Mouse (Mus musculus) intestine, embryonic 16.5 days (tissue): ENCODE results near the gene Xxylt1. TPM values are rescaled to one million over a fixed set of nuclear protein-coding genes. Genes with fewer than 3 reads are reported as not detected.

Experiments
- ATAC-seq: fragments of 200-750 bp; cut with Nextera tagmentation; 2 replicates; pipeline ENCODE4 v1.8.0; 2017; ENCODE audit warnings: moderate TSS enrichment, moderate library complexity
- H3K27ac ChIP-seq: fragments of 300-500 bp; sonication (generic); 2 replicates; pipeline ENCODE4 v1.5.1; 2014; ENCODE audit warnings: mild to moderate bottlenecking, low read length
- H3K27me3 ChIP-seq: fragments of 300-500 bp; sonication (generic); replicated peaks from 2 replicates; pipeline ENCODE4 v1.6.1; 2014; ENCODE audit warnings: low read length, control low read depth, mixed read lengths; ENCODE audit not compliant: control insufficient read depth, insufficient read depth
- H3K36me3 ChIP-seq: fragments of 300-500 bp; sonication (generic); 2 replicates; pipeline ENCODE4 v1.6.1; 2014; ENCODE audit warnings: low read length, control low read depth; ENCODE audit not compliant: control insufficient read depth, insufficient read depth
- H3K4me1 ChIP-seq: fragments of 300-500 bp; sonication (generic); 2 replicates; pipeline ENCODE4 v1.6.1; 2014; ENCODE audit warnings: low read length, control low read depth, mixed read lengths; ENCODE audit not compliant: control insufficient read depth, insufficient read depth
- H3K4me2 ChIP-seq: fragments of 300-500 bp; sonication (generic); 2 replicates; pipeline ENCODE4 v1.6.1; 2014; ENCODE audit warnings: low read depth, low read length, control low read depth
- H3K4me3 ChIP-seq: fragments of 300-500 bp; sonication (generic); 2 replicates; pipeline ENCODE4 v1.5.1; 2014; ENCODE audit warnings: mild to moderate bottlenecking, low read length
- H3K9ac ChIP-seq: fragments of 300-500 bp; sonication (generic); 2 replicates; pipeline ENCODE4 v1.6.1; 2014; ENCODE audit warnings: low read depth, low read length
- H3K9me3 ChIP-seq: fragments of 300-500 bp; sonication (generic); 2 replicates; pipeline ENCODE4 v1.6.1; 2016; ENCODE audit warnings: low read length, control low read depth; ENCODE audit not compliant: control insufficient read depth
- WGBS: fragments of 180-500 bp; shearing (Covaris S2); extraction: QIAGEN DNeasy Blood & Tissue Kit; methylation state at CpG from one replicate; pipeline ENCODE4 v1.1.7; 2014; 5-methylcytosine and 5-hydroxymethylcytosine counted together
- polyA plus RNA-seq: library from polyadenylated mRNA; unstranded; fragments of >200 nt; fragmentation: Nextera tagmentation; extraction: Ambion mirVana; gene quantifications from 2 replicates; pipeline ENCODE4 v1.2.1, GENCODE M21; 2015

The Xxylt1 gene
- polyA plus RNA-seq, 1 experiment from 2014 or later = 4.9 TPM

GRCm38 (mm10) chr16:31022287-31022686 lies 58.9 kb downstream of the Xxylt1 start:
- Histone ChIP-seq H3K27me3 (no peaks in the 10 kb centered on the region), H3K9ac (no peak overlapping the region), H3K4me1 (0 out of 2 replicates have a peak, but pooled peaks cover 7% of the 10 kb centered on the region), H3K9me3 (no peaks in the 10 kb centered on the region), H3K4me2 (no peak overlapping the region), H3K27ac (no peak overlapping the region), H3K4me3 (no peak overlapping the region), H3K36me3 (no peaks in the 10 kb centered on the region)
- WGBS = 65% methylated on average over 5 of the region's 5 CpGs
- ATAC-seq = no peak

DNA sequence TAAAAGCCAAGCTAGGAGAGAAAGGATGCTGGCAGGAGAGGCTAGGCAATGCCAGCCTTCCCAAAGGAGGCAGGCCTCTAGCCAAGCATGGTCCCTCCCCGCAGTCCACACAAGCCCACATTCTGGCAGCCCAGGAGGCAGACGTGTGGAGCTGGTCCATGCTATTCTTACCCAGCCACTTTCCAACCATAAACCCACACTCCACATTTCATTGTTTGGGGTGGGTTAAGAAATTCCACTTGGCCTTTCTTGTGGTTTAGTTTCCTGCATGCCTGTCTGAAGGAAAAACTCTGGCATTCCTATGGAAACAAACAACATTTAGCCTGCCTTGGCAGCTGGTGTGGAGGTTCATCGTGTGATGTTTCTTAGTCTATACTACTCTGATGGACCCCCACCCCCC lies 61.7 kb downstream of the Xxylt1 start:
- Histone ChIP-seq H3K4me1 (0 out of 2 replicates have a peak, but pooled peaks cover under 1% of the 10 kb centered on the region), H3K9me3 (no peaks in the 10 kb centered on the region), H3K4me3 (no peak overlapping the region), H3K27me3 (no peaks in the 10 kb centered on the region), H3K4me2 (no peak overlapping the region), H3K9ac (no peak overlapping the region), H3K36me3 (no peaks in the 10 kb centered on the region), H3K27ac (no peak overlapping the region)
- 62% methylated on average over 3 of the region's 3 CpGs for WGBS
- no peak for ATAC-seq

DNA sequence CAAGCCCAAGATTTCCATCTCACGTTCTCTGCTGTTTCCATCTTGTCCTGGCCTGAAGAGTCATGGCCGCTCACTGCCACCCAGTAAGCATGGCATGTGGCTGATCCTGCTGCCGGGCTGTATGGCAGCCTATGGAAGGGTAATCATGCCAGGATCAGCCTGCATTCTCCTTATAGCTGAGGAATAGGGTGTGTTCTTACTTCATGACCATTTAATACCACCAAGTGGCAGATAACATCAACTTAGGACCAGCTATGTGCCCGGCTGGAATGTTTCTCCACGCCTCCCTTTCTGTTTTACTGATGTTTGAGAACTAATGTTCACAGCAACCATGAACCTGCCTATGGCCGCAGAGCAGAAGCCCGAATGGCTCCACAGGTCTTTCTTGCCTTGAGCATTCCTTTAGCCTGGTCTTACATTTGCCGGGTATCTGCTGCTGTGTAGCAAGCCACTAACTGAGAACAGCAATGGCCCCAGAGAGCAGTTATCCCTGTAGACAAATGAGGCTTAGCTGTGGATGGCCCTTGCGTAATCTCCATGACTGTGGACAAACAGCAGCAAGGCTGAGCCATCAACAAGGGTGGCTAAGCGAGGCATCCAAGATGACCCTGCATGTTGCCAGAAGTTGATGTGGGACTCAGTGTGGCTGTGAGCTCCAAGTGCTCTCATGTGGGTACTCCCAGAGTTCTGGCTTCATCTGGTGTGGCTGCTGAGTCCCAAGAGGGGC lies 63.4 kb downstream of the Xxylt1 start:
- Histone ChIP-seq H3K27ac (no peak overlapping the region), H3K36me3 (no peaks in the 10 kb centered on the region), H3K27me3 (no peaks in the 10 kb centered on the region), H3K4me2 (no peak overlapping the region), H3K4me3 (no peak overlapping the region), H3K4me1 (no peaks in the 10 kb centered on the region), H3K9me3 (no peaks in the 10 kb centered on the region), H3K9ac (no peak overlapping the region)
- no peak for ATAC-seq
- WGBS = 92% methylated on average over 10 of the region's 10 CpGs

GRCm38 (mm10) chr16:31016669-31017068 lies 64.6 kb downstream of the Xxylt1 start:
- H3K9ac ChIP-seq = no peak overlapping the region
- WGBS = 78% methylated on average over 2 of the region's 2 CpGs
- H3K9me3 ChIP-seq = no peaks in the 10 kb centered on the region
- H3K36me3 ChIP-seq = no peaks in the 10 kb centered on the region
- H3K4me1 ChIP-seq = no peaks in the 10 kb centered on the region
- ATAC-seq = no peak
- no peak overlapping the region for H3K27ac ChIP-seq
- H3K4me2 ChIP-seq = no peak overlapping the region
- no peak overlapping the region for H3K4me3 ChIP-seq
- no peaks in the 10 kb centered on the region for H3K27me3 ChIP-seq

DNA sequence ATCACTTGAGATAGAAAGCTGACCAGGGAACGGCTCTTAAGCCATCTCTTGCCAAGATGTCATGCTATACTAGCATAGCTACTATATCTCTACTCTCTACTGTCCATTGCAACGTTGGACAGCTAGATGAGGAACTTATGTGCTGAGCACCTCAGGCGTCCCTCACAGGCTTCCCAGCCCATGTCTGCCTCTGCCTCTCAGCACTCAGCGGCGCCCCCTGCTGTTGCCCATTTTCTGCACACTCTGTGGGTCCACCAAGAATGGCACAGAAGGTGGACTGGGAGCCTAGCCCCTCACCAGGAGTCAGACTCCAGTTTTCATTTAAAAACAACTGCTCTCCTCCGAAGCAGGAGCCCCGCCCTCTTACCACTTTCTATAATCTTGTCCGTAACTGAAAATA lies 65.1 kb downstream of the Xxylt1 start:
- H3K36me3 ChIP-seq = no peaks in the 10 kb centered on the region
- H3K27me3 ChIP-seq = no peaks in the 10 kb centered on the region
- no peak overlapping the region for H3K27ac ChIP-seq
- no peak overlapping the region for H3K4me3 ChIP-seq
- 75% methylated on average over 8 of the region's 8 CpGs for WGBS
- H3K4me2 ChIP-seq = no peak overlapping the region
- no peaks in the 10 kb centered on the region for H3K4me1 ChIP-seq
- no peaks in the 10 kb centered on the region for H3K9me3 ChIP-seq
- ATAC-seq = no peak
- H3K9ac ChIP-seq = no peak overlapping the region

DNA sequence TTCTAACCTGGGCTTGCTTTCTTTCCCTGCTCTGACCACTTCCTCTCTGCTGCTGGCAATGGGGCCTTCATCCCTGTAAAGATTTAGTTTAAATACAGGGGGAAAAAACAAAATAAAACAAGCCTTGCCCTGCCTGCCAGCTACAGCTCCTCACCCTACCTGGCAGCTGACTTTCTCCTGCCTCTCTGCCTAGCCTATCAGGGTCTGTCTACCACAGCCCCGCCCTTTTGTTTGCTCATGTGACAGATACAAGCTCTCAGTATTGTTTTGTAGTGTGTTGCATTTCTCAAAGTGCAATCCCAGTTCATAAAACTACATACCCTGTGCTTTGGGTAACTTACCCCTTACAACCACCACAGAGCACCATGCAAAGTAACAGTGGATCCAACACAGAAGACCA lies 66.0 kb downstream of the Xxylt1 start:
- Histone ChIP-seq H3K4me2 (no peak overlapping the region), H3K4me1 (no peaks in the 10 kb centered on the region), H3K27ac (no peak overlapping the region), H3K27me3 (no peaks in the 10 kb centered on the region), H3K9ac (no peak overlapping the region), H3K9me3 (no peaks in the 10 kb centered on the region), H3K4me3 (no peak overlapping the region), H3K36me3 (no peaks in the 10 kb centered on the region)
- ATAC-seq = no peak
- WGBS = 84% methylated on average over 1 of the region's 1 CpGs

DNA sequence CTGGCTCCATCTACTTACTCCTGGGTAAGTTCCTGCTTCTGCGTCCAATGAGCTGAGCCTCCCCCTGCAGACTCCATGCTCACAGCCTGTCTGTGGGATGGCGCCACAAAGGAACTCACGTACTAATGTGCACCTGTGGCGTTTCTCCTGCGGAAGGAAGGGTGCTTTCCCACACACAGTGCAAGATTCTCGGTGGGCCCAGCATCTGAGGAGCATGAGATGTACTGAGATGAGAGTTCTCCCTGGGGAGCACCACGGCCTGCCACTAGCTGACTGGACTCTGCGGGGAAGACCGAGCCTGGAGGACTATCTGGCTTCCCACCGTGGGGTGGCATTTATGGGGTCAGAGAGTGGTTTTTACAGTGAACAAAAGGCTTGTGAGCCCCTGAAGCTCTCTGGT lies 69.0 kb downstream of the Xxylt1 start:
- Histone ChIP-seq H3K4me1 (peaks cover 9% of the 10 kb centered on the region; the same call in 1 of the 2 replicates), H3K4me3 (no peak overlapping the region), H3K27me3 (no peaks in the 10 kb centered on the region), H3K9me3 (no peaks in the 10 kb centered on the region), H3K9ac (no peak overlapping the region), H3K36me3 (no peaks in the 10 kb centered on the region), H3K27ac (no peak overlapping the region), H3K4me2 (no peak overlapping the region)
- no peak for ATAC-seq
- 91% methylated on average over 10 of the region's 10 CpGs for WGBS

DNA sequence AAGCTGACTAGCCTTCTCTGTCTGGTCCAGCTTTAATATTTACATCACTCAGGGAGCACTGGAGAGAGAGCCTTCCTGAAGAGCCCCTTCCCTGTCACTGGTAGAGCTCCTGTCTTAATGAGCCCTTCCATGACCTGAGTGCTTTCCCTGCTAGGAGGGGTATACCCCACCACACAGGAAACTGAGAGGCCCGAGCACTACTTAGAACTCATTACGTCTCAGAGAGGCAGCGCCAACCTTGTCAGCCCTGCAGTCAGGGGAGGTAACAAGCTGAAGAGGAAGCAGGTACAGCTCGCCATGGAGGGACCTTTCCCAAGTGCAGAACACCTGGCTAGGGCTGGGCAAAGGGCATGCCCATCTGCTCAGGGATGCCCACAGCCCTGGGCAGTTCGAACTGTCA lies 70.8 kb downstream of the Xxylt1 start:
- Histone ChIP-seq H3K4me2 (no peak overlapping the region), H3K36me3 (no peaks in the 10 kb centered on the region), H3K4me3 (no peak overlapping the region), H3K4me1 (peaks cover 9% of the 10 kb centered on the region; the same call in 1 of the 2 replicates), H3K27ac (no peak overlapping the region), H3K27me3 (no peaks in the 10 kb centered on the region), H3K9me3 (no peaks in the 10 kb centered on the region), H3K9ac (no peak overlapping the region)
- ATAC-seq = no peak
- WGBS = 87% methylated on average over 5 of the region's 5 CpGs

- Histone ChIP-seq H3K9me3 (no peaks in the 10 kb centered on the region), H3K4me1 (peaks cover 23% of the 10 kb centered on the region), H3K27me3 (no peaks in the 10 kb centered on the region), H3K4me2 (no peak overlapping the region), H3K36me3 (no peaks in the 10 kb centered on the region), H3K9ac (no peak overlapping the region), H3K27ac (no peak overlapping the region), H3K4me3 (no peak overlapping the region)
- no peak for ATAC-seq
- WGBS = 68% methylated on average over 7 of the region's 7 CpGs
Measured at GRCm38 (mm10) chr16:31008326-31008725, 72.9 kb downstream of the Xxylt1 start.

DNA sequence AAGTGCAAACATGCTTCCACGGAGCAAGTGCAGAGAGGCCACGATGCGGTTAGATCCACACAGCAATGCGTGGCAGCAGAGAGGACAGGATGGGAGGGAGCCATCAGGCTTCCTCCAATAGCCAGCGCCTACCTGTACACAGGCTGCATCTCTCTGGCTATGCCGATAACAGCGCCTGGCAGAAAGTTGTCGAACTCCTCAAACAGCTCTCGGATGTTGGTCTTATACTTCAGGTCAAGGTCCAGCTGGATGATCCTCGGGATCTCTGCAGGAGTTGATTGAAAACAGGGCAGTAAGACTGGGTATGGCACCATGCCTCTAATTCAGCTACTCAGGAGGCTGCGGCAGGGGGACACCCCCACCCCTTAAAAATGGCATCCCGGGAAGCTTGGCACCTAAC lies 73.7 kb downstream of the Xxylt1 start:
- H3K9me3 ChIP-seq = no peaks in the 10 kb centered on the region
- 68% methylated on average over 12 of the region's 12 CpGs for WGBS
- no peak overlapping the region for H3K9ac ChIP-seq
- no peak overlapping the region for H3K4me2 ChIP-seq
- H3K4me1 ChIP-seq = peaks cover 29% of the 10 kb centered on the region
- no peaks in the 10 kb centered on the region for H3K36me3 ChIP-seq
- no peaks in the 10 kb centered on the region for H3K27me3 ChIP-seq
- no peak overlapping the region for H3K27ac ChIP-seq
- peak; percentile 39 for ATAC-seq
- H3K4me3 ChIP-seq = no peak overlapping the region
